Mouse (Mus musculus) midbrain, embryonic 15.5 days (tissue): ENCODE measurements around the gene Mmp14. TPM values are rescaled to one million over a fixed set of nuclear protein-coding genes. Genes with fewer than 3 reads are reported as not detected.

Source experiments
- ATAC-seq: fragments of 200-750 bp; cut with Nextera tagmentation; replicated peaks from 2 replicates; pipeline ENCODE4 v1.8.0; 2017; ENCODE audit warnings: moderate TSS enrichment
- H3K27ac ChIP-seq: fragments of 300-500 bp; sonication (generic); 2 replicates; pipeline ENCODE4 v1.5.1; 2015; ENCODE audit warnings: mild to moderate bottlenecking, inconsistent platforms
- H3K27me3 ChIP-seq: fragments of 300-500 bp; sonication (generic); replicated peaks from 2 replicates; pipeline ENCODE4 v1.6.1; 2015; ENCODE audit warnings: inconsistent platforms
- H3K36me3 ChIP-seq: fragments of 300-500 bp; sonication (generic); replicated peaks from 2 replicates; pipeline ENCODE4 v1.6.1; 2015; ENCODE audit warnings: inconsistent platforms
- H3K4me1 ChIP-seq: fragments of 300-500 bp; sonication (generic); 2 replicates; pipeline ENCODE4 v1.6.1; 2015; ENCODE audit warnings: inconsistent platforms
- H3K4me2 ChIP-seq: fragments of 300-500 bp; sonication (generic); 2 replicates; pipeline ENCODE4 v1.6.1; 2015; ENCODE audit warnings: inconsistent platforms, mild to moderate bottlenecking, moderate library complexity
- H3K4me3 ChIP-seq: fragments of 300-500 bp; sonication (generic); 2 replicates; pipeline ENCODE4 v1.5.1; 2015; ENCODE audit warnings: mild to moderate bottlenecking, inconsistent platforms
- H3K9ac ChIP-seq: fragments of 300-500 bp; sonication (generic); 2 replicates; pipeline ENCODE4 v1.6.1; 2015; ENCODE audit warnings: mild to moderate bottlenecking, inconsistent platforms
- H3K9me3 ChIP-seq: fragments of 300-500 bp; sonication (generic); 2 replicates; pipeline ENCODE4 v1.6.1; 2016; ENCODE audit warnings: inconsistent platforms
- WGBS: fragments of 180-500 bp; shearing (Covaris S2); methylation state at CpG from one replicate; pipeline ENCODE4 v1.1.7; 2015; ENCODE audit warnings: mixed read lengths; 5-methylcytosine and 5-hydroxymethylcytosine counted together
- polyA plus RNA-seq: library from polyadenylated mRNA; unstranded; fragments of >200 nt; fragmentation: Nextera tagmentation; extraction: Ambion mirVana; gene quantifications from 2 replicates; pipeline ENCODE4 v1.2.1, GENCODE M21; 2015

Gene Mmp14
- polyA plus RNA-seq, 1 experiment from 2014 or later: 45.4 TPM

DNA sequence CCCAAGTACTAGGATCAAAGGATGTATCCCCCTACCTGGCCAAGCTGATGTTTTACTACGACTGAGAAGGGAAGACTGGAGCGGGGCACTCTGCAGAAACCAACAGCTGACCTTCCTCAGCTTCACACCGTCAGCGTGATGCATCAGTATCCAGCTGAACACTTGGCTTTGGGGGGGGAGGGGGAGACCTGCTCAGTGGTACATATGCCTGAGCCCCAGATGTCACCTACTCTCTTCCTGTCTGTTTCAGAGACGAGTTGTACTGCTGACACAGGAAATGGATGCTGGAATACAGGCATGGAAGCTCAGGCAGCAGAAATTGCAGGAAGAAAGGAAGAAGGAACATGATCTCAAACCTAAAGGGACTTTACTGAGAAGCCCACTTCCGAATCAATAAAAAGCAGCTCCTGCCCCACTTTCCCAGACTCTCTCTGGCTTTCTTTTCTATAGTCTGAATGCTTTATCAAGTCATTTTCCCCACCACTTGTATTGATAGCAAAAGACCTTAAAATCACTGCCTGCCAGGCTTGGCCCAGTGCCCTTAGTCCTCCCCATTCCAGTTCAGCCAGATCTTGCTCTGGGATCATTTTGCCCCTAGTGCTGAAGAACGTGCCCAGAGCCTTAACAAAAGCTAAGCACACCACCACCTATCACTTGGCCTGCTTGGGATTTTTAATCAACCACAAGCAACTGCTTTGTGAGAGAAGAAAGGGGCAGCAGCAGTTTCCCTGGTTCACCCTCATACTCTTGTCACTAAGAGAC is 1.9 kb upstream of the Mmp14 start:
- no peak overlapping the region for H3K4me3 ChIP-seq
- H3K36me3 ChIP-seq: 0 out of 2 replicates have a peak, but pooled peaks cover 9% of the 10 kb centered on the region
- peak overlapping the region; percentile 70 for H3K4me2 ChIP-seq
- 57% methylated on average over 7 of the region's 7 CpGs for WGBS
- H3K27me3 ChIP-seq: no peaks in the 10 kb centered on the region
- H3K4me1 ChIP-seq: peaks cover 54% of the 10 kb centered on the region
- no peak for ATAC-seq
- no peaks in the 10 kb centered on the region for H3K9me3 ChIP-seq
- H3K9ac ChIP-seq: 0 out of 2 replicates have a peak overlapping the region, but pooled peaks have one; percentile 47
- H3K27ac ChIP-seq: peak overlapping the region; percentile 83

GRCm38 (mm10) chr14:54430406-54431145 is 836 bp upstream of the Mmp14 start:
- 0 out of 2 replicates have a peak, but pooled peaks cover 9% of the 10 kb centered on the region for H3K36me3 ChIP-seq
- peak overlapping the region; percentile 83 for H3K27ac ChIP-seq
- WGBS: 4% methylated on average over 18 of the region's 18 CpGs
- H3K27me3 ChIP-seq: no peaks in the 10 kb centered on the region
- H3K4me2 ChIP-seq: peak overlapping the region; percentile 70
- ATAC-seq: no peak
- peak overlapping the region; percentile 47 for H3K9ac ChIP-seq
- H3K9me3 ChIP-seq: no peaks in the 10 kb centered on the region
- H3K4me1 ChIP-seq: peaks cover 53% of the 10 kb centered on the region
- H3K4me3 ChIP-seq: peak overlapping the region; percentile 51

DNA sequence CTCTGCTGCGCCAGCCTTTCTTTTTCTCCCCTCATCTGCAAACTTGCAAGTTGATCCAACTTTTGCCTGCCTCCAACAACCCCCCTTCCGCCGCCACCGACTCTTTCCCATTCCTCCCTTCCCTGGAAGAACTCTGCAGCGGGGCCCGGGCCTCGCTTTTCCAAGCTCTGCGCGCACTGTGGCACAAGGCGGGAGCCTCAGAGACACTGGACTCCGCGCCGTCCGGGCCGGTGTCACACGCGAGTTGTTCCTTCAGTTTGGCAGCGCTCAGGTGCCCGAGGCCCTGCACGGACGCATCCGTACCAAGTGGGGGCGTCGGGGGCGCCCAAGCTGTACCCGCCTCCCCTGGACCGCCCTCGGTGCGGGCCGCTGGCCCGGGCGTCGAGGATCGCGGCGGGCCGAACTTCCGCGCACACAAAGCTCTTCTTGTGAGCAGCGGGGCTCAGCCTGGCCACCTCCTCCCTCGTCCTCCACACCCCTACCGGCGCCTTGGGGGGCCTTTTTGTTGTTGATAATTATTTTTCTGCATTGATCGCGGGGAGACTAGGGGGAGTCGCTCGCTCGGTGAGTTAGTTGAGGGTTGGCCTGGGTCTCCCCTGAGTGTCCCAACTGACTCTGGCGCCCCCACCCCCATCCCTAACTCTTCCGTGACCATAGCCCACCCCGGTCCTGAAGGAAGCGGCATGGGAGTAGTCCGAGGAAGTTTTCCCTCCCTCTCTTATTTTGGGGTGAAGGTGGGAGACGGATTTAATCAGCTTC is 845 bp downstream of the Mmp14 start:
- peaks cover 49% of the 10 kb centered on the region for H3K4me1 ChIP-seq
- H3K36me3 ChIP-seq: 0 out of 2 replicates have a peak, but pooled peaks cover 9% of the 10 kb centered on the region
- 2% methylated on average over 54 of the region's 54 CpGs for WGBS
- ATAC-seq: peak; percentile 18; the same call in 1 of the 2 replicates
- H3K27me3 ChIP-seq: no peaks in the 10 kb centered on the region
- peak overlapping the region; percentile 70 for H3K4me2 ChIP-seq
- H3K9ac ChIP-seq: peak overlapping the region; percentile 47
- peak overlapping the region; percentile 83 for H3K27ac ChIP-seq
- peak overlapping the region; percentile 51 for H3K4me3 ChIP-seq
- H3K9me3 ChIP-seq: no peaks in the 10 kb centered on the region

DNA sequence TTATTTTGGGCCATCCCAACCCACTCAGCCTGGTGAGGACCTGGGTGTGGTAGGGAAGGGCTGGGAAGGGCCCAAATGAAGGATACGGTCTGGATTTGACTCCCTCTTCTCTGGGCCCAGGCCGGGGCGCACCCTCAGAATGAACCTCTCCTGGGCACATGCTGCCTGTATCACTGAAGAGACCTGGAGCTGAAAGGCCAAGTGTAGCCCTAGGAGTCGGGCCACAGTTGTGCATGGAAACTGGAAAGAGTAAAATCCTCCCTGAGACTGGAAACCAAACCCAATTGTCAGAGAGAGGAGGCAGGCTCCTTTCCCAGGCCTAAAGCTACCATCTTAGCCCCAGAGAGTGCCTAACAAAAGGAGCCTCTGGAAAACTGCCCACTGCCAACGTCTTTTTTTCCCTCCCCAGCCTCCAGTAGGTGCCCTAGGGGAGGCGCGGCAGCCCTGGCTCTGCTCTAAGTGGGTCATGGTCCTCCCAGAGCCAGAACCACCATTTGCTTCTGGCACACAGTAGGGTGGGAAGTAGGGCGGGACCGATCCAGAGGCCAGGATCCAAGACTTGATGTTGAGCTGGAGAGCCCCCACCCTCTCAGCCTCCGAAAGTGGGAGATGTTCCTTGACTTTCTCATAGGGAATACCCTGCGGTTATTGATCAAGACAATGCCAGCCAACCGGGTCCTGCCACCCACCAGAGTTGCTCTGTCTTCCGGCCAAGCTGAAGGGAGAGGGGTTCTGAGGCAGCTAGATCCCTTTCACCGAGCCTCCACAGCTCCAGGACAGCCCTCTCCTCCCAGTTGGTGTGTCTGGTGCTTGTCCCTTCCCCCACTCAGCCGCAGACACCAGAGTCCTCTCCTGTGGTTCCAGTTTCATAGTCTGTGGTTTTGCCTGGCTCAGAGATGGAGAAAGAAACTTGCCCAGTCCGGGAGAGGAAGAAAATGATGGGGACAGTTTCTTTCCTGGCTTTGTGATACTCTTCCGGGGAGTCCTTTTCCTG is 1.7 kb downstream of the Mmp14 start:
- 0 out of 2 replicates have a peak, but pooled peaks cover 9% of the 10 kb centered on the region for H3K36me3 ChIP-seq
- H3K9me3 ChIP-seq: no peaks in the 10 kb centered on the region
- peak overlapping the region; percentile 51 for H3K4me3 ChIP-seq
- H3K4me2 ChIP-seq: peak overlapping the region; percentile 70
- H3K27ac ChIP-seq: peak overlapping the region; percentile 83
- no peaks in the 10 kb centered on the region for H3K27me3 ChIP-seq
- 42% methylated on average over 17 of the region's 17 CpGs for WGBS
- H3K9ac ChIP-seq: peak overlapping the region; percentile 47
- H3K4me1 ChIP-seq: peaks cover 40% of the 10 kb centered on the region
- no peak for ATAC-seq

- ATAC-seq: no peak
These were observed 2.6 kb downstream of the Mmp14 start for GRCm38 (mm10) chr14:54433941-54434531.

DNA sequence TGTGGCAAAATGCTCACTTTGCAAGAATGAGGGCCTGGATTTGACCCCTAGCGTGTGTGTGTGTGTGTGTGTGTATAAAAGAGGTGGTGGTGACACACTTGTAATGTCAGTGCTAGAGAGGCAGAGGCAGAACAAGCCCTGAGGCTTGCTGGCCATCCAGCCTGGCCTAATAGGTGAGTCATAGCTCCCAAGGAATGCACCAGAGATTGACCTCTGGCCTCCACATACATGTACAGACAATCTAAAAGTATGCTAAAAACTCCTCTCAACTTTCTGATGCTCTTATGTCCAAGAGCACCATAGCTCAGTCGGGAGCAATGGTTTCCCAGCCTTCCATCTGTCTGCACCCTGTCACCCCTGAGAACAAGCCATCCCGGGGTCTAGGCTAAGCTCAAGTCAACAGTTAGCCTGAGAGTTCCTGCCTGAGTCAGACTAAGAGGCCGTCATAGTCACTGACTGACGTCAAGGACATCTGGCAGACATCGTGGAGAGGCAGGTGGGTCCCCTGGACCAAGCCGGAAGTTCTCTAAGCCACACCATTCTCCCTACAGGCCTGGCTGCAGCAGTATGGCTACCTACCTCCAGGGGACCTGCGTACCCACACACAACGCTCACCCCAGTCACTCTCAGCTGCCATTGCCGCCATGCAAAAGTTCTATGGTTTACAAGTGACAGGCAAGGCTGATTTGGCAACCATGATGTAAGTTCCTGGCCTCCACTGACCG is 3.9 kb downstream of the Mmp14 start:
- no peak for ATAC-seq
- Histone ChIP-seq H3K27ac (no peak overlapping the region), H3K4me2 (no peak overlapping the region), H3K4me1 (peaks cover 27% of the 10 kb centered on the region), H3K9me3 (no peaks in the 10 kb centered on the region), H3K36me3 (no peaks in the 10 kb centered on the region), H3K9ac (no peak overlapping the region), H3K27me3 (no peaks in the 10 kb centered on the region), H3K4me3 (no peak overlapping the region)
- WGBS: 92% methylated on average over 11 of the region's 11 CpGs

More at GRCm38 (mm10) chr14:54433941-54434531, 2.6 kb downstream of the Mmp14 start:
- no peaks in the 10 kb centered on the region for H3K27me3 ChIP-seq
- H3K4me3 ChIP-seq: peak overlapping the region; percentile 51
- H3K9ac ChIP-seq: 0 out of 2 replicates have a peak overlapping the region, but pooled peaks have one; percentile 47
- H3K4me1 ChIP-seq: peaks cover 33% of the 10 kb centered on the region
- H3K4me2 ChIP-seq: peak overlapping the region; percentile 70
- H3K36me3 ChIP-seq: 0 out of 2 replicates have a peak, but pooled peaks cover 9% of the 10 kb centered on the region
- H3K9me3 ChIP-seq: no peaks in the 10 kb centered on the region
- peak overlapping the region; percentile 83; the same call in 1 of the 2 replicates for H3K27ac ChIP-seq
- 70% methylated on average over 12 of the region's 12 CpGs for WGBS

GRCm38 (mm10) chr14:54439155-54439554 is 7.7 kb downstream of the Mmp14 start:
- no peak for ATAC-seq
- H3K27ac ChIP-seq: no peak overlapping the region
- no peaks in the 10 kb centered on the region for H3K9me3 ChIP-seq
- no peaks in the 10 kb centered on the region for H3K4me1 ChIP-seq
- 68% methylated on average over 12 of the region's 12 CpGs for WGBS
- H3K36me3 ChIP-seq: no peaks in the 10 kb centered on the region
- H3K4me2 ChIP-seq: no peak overlapping the region
- no peak overlapping the region for H3K9ac ChIP-seq
- no peak overlapping the region for H3K4me3 ChIP-seq
- no peaks in the 10 kb centered on the region for H3K27me3 ChIP-seq

- Histone ChIP-seq H3K4me3 (no peak overlapping the region), H3K36me3 (no peaks in the 10 kb centered on the region), H3K4me1 (no peaks in the 10 kb centered on the region), H3K9me3 (no peaks in the 10 kb centered on the region), H3K27me3 (no peaks in the 10 kb centered on the region), H3K27ac (no peak overlapping the region), H3K4me2 (no peak overlapping the region), H3K9ac (no peak overlapping the region)
- 51% methylated on average over 7 of the region's 7 CpGs for WGBS
- no peak for ATAC-seq
These were observed 8.2 kb downstream of the Mmp14 start for GRCm38 (mm10) chr14:54439610-54440009.

DNA sequence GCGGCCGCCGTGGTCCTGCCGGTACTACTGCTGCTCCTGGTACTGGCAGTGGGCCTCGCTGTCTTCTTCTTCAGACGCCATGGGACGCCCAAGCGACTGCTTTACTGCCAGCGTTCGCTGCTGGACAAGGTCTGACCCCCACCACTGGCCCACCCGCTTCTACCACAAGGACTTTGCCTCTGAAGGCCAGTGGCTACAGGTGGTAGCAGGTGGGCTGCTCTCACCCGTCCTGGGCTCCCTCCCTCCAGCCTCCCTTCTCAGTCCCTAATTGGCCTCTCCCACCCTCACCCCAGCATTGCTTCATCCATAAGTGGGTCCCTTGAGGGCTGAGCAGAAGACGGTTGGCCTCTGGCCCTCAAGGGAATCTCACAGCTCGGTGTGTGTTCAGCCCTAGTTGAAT is 9.1 kb downstream of the Mmp14 start:
- Histone ChIP-seq H3K36me3 (no peaks in the 10 kb centered on the region), H3K27ac (no peak overlapping the region), H3K4me3 (no peak overlapping the region), H3K27me3 (no peaks in the 10 kb centered on the region), H3K9ac (no peak overlapping the region), H3K4me2 (no peak overlapping the region), H3K4me1 (no peaks in the 10 kb centered on the region), H3K9me3 (no peaks in the 10 kb centered on the region)
- 94% methylated on average over 14 of the region's 14 CpGs for WGBS
- ATAC-seq: no peak

DNA sequence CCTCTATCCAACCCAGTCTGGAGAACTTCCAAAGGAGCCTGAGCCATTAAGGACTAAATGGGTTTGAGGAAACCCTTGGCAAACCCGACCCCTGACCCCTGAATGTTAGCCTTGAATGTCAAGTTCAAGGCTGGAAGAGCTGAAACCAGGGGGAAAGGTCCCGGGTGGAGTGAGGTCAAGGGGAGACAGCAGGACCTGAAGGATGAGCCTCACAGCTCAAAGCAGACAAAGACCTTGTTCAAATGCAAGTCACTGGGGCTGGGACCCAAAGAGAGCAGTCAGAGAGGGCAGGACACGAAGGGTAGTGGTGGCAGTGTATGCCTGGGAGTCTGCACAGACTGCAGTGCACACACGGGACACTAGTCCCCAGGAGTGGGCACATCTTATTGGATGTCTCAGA is 10.0 kb downstream of the Mmp14 start:
- H3K36me3 ChIP-seq: no peaks in the 10 kb centered on the region
- ATAC-seq: no peak
- 78% methylated on average over 4 of the region's 4 CpGs for WGBS

More for the DNA sequence above, 10.0 kb downstream of the Mmp14 start:
- H3K4me1 ChIP-seq: no peaks in the 10 kb centered on the region
- H3K4me3 ChIP-seq: no peak overlapping the region
- H3K9me3 ChIP-seq: no peaks in the 10 kb centered on the region
- H3K27ac ChIP-seq: no peak overlapping the region
- no peak overlapping the region for H3K9ac ChIP-seq
- no peaks in the 10 kb centered on the region for H3K27me3 ChIP-seq
- no peak overlapping the region for H3K4me2 ChIP-seq
